Comparison of ENCODE assay signal across 25 mouse cellular contexts in the genomic region with DNA sequence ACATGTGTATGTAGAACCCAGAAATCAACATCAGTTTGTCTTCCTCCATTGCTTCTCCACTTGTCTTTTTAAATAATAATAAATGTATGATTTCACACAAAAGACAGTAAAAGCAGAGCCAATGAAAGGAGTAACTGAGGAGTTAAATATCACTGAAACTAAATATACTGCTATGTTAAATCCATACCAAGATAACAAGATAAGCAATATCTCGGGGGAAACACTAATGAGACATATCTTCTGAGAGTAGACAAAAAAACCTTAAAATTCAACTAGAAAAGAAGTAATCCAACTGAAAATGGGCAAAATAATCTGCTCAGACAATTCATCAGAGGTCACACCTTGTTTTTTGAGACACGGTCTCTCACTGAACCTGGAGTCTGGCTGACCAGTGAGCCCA.
"Had no signal": no experiment of that assay in that cellular context is flagged by ENCODE, and none has a peak within 500 bp of the region (broad histone marks: within the 10 kb centered on the region; RNA-seq: fewer than 3 reads in every experiment).

No protein-coding gene starts in this region.

- H3K36me3 ChIP-seq: embryonic facial prominence, embryonic 10.5 days; embryonic facial prominence, embryonic 12.5 days; embryonic facial prominence, embryonic 13.5 days; embryonic facial prominence, embryonic 15.5 days; forebrain, embryonic 10.5 days; forebrain, embryonic 12.5 days; forebrain, embryonic 15.5 days had no signal

- DNase-seq: cerebellum, adult 9-10 months; cerebellum, adult 9-11 months; cerebellum, postnatal 10 days; cerebellum, postnatal 14 days; cerebellum, postnatal 25 days; cerebellum, postnatal 36 days; embryo, embryonic 11 days; forebrain, postnatal 0 days; gastrocnemius, adult 2 months; gastrocnemius, postnatal 10 days; gastrocnemius, postnatal 14 days; gastrocnemius, postnatal 25 days; gastrocnemius, postnatal 36 days; heart, adult 11 months; heart, adult 18-20 months; heart, adult 2 months had no signal

- H3K27me3 ChIP-seq: embryonic facial prominence, embryonic 12.5 days; embryonic facial prominence, embryonic 13.5 days; embryonic facial prominence, embryonic 15.5 days; forebrain, embryonic 12.5 days; forebrain, embryonic 13.5 days; forebrain, embryonic 15.5 days had no signal

- H3K9ac ChIP-seq: embryonic facial prominence, embryonic 12.5 days; embryonic facial prominence, embryonic 13.5 days; embryonic facial prominence, embryonic 15.5 days; forebrain, embryonic 12.5 days; forebrain, embryonic 13.5 days; forebrain, embryonic 15.5 days; forebrain, postnatal 0 days had no signal

- H3K4me1 ChIP-seq: embryonic facial prominence, embryonic 10.5 days; embryonic facial prominence, embryonic 12.5 days; embryonic facial prominence, embryonic 15.5 days; forebrain, embryonic 10.5 days; forebrain, embryonic 12.5 days; forebrain, embryonic 13.5 days; forebrain, embryonic 15.5 days had no signal

- H3K4me3 ChIP-seq: embryonic facial prominence, embryonic 10.5 days; embryonic facial prominence, embryonic 12.5 days; embryonic facial prominence, embryonic 13.5 days; embryonic facial prominence, embryonic 15.5 days; erythroblast, embryonic 14.5 days; forebrain, embryonic 10.5 days; forebrain, embryonic 12.5 days; forebrain, embryonic 13.5 days; forebrain, embryonic 15.5 days; gastrocnemius, adult 2 months; heart, adult 2 months had no signal

- H3K27ac ChIP-seq: embryonic facial prominence, embryonic 10.5 days; embryonic facial prominence, embryonic 12.5 days; embryonic facial prominence, embryonic 13.5 days; embryonic facial prominence, embryonic 15.5 days; forebrain, embryonic 10.5 days; forebrain, embryonic 12.5 days; forebrain, embryonic 13.5 days; forebrain, embryonic 15.5 days; gastrocnemius, adult 2 months; heart, adult 2 months had no signal

- H3K9me3 ChIP-seq: embryonic facial prominence, embryonic 10.5 days; embryonic facial prominence, embryonic 12.5 days; embryonic facial prominence, embryonic 13.5 days; embryonic facial prominence, embryonic 15.5 days; forebrain, embryonic 10.5 days; forebrain, embryonic 12.5 days; forebrain, embryonic 13.5 days; forebrain, embryonic 15.5 days had no signal
